ENCODE assay signal across 37 mouse cellular contexts in genomic region chr4:58883841-58884240, GRCm38 (mm10). TPM values are rescaled to one million over a fixed set of nuclear protein-coding genes. Genes with fewer than 3 reads are reported as not detected.
"Had no signal": no experiment of that assay in that cellular context is flagged by ENCODE, and none has a peak within 500 bp of the region (broad histone marks: within the 10 kb centered on the region; RNA-seq: fewer than 3 reads in every experiment).

No protein-coding gene starts in this region.

- DNase-seq: left cerebral cortex, postnatal 4 days; liver; liver, embryonic 13.5 days; liver, postnatal 0 days; lung, adult 18-20 months; lung, adult 2 months; lung, embryonic 14.5 days; lung, postnatal 10 days; lung, postnatal 14 days; lung, postnatal 36 days; lung, postnatal 4 days; midbrain, embryonic 14.5 days had no signal

- ATAC-seq: liver, embryonic 12.5 days; liver, postnatal 0 days; lung, postnatal 0 days; midbrain, embryonic 13.5 days; midbrain, embryonic 15.5 days; midbrain, embryonic 16.5 days had no signal

- H3K27me3 ChIP-seq: limb, embryonic 12.5 days; limb, embryonic 13.5 days; limb, embryonic 15.5 days; liver, embryonic 12.5 days; liver, embryonic 13.5 days; liver, embryonic 15.5 days; lung, embryonic 15.5 days; megakaryocyte, embryonic 14.5 days; midbrain, embryonic 12.5 days; midbrain, embryonic 13.5 days; midbrain, embryonic 15.5 days; neural tube, embryonic 12.5 days had no signal

- H3K4me2 ChIP-seq: limb, embryonic 12.5 days; limb, embryonic 13.5 days; limb, embryonic 15.5 days; liver, embryonic 11.5 days; liver, embryonic 12.5 days; liver, embryonic 13.5 days; liver, embryonic 15.5 days; lung, embryonic 14.5 days; lung, embryonic 15.5 days; midbrain, embryonic 11.5 days; midbrain, embryonic 12.5 days; midbrain, embryonic 13.5 days; midbrain, embryonic 15.5 days; neural tube, embryonic 12.5 days had no signal

- H3K36me3 ChIP-seq: limb, embryonic 15.5 days; liver, embryonic 15.5 days; lung, embryonic 15.5 days; midbrain, embryonic 12.5 days; midbrain, embryonic 15.5 days; neural tube, embryonic 12.5 days had no signal

- H3K4me3 ChIP-seq: limb, embryonic 10.5 days; limb, embryonic 12.5 days; limb, embryonic 13.5 days; limb, embryonic 15.5 days; liver, embryonic 12.5 days; liver, embryonic 13.5 days; liver, embryonic 15.5 days; lung, embryonic 15.5 days; megakaryocyte, embryonic 14.5 days; midbrain, embryonic 10.5 days; midbrain, embryonic 12.5 days; midbrain, embryonic 13.5 days; midbrain, embryonic 15.5 days; myocyte; neural tube, embryonic 12.5 days had no signal

- H3K4me1 ChIP-seq: limb, embryonic 10.5 days; midbrain, embryonic 10.5 days; midbrain, embryonic 12.5 days; midbrain, embryonic 13.5 days; midbrain, embryonic 15.5 days; neural tube, embryonic 12.5 days had no signal

- H3K9ac ChIP-seq: limb, embryonic 12.5 days; limb, embryonic 13.5 days; limb, embryonic 15.5 days; liver, embryonic 12.5 days; liver, embryonic 13.5 days; liver, embryonic 14.5 days; liver, embryonic 15.5 days; liver, postnatal 0 days; lung, embryonic 14.5 days; lung, embryonic 15.5 days; midbrain, embryonic 12.5 days; midbrain, embryonic 13.5 days; midbrain, embryonic 15.5 days; neural tube, embryonic 12.5 days had no signal

- H3K27ac ChIP-seq: limb, embryonic 10.5 days; limb, embryonic 12.5 days; limb, embryonic 13.5 days; limb, embryonic 15.5 days; liver, embryonic 12.5 days; liver, embryonic 13.5 days; liver, embryonic 14.5 days; liver, embryonic 15.5 days; lung, embryonic 15.5 days; macrophage; midbrain, embryonic 10.5 days; midbrain, embryonic 12.5 days; midbrain, embryonic 13.5 days; midbrain, embryonic 15.5 days; neural tube, embryonic 12.5 days had no signal

- H3K9me3 ChIP-seq: limb, embryonic 10.5 days; limb, embryonic 12.5 days; limb, embryonic 13.5 days; limb, embryonic 15.5 days; liver, embryonic 12.5 days; liver, embryonic 13.5 days; liver, embryonic 15.5 days; lung, embryonic 15.5 days; megakaryocyte, embryonic 14.5 days; midbrain, embryonic 10.5 days; midbrain, embryonic 12.5 days; midbrain, embryonic 13.5 days; midbrain, embryonic 15.5 days; neural tube, embryonic 12.5 days had no signal

RNA-seq across cellular contexts. Expression of gene Zkscan16, which starts 59.6 kb away (rescaled TPM):
- total RNA-seq: liver, adult 2 months; megakaryocyte progenitor cell, adult 5-6 weeks; megakaryocyte, adult 5-6 weeks; megakaryocyte-erythroid progenitor cell, adult 5-6 weeks; monocyte, adult 5-6 weeks had no signal
- polyA plus RNA-seq: liver, adult 2 months; lung, adult 2 months; lung, postnatal 0 days; macrophage; myocyte had no signal
